Mouse (Mus musculus) adrenal gland (tissue): ENCODE measurements around the gene Ccser1.

Experiments used
- intact Hi-C: fragments of 180-260 bp; cut with DNase I; formaldehyde crosslinking; loops from one replicate; pipeline ENCODE4 v1.15.1; 2025

Ccser1 gene

DNA sequence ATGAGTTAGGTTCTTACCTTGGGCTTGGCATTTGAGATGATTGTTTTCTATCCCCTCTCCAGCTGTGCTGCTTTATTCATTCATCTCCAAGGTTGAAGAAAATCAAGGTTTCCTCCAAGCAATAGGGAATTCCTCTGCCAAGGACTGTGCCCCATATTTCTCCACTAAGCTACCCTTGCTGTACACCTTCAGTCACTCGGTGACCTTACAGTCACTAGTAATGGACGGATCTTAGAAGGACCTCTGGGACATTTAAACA is 251.5 kb downstream of the Ccser1 start:
- intact Hi-C loops: no loop called here

DNA sequence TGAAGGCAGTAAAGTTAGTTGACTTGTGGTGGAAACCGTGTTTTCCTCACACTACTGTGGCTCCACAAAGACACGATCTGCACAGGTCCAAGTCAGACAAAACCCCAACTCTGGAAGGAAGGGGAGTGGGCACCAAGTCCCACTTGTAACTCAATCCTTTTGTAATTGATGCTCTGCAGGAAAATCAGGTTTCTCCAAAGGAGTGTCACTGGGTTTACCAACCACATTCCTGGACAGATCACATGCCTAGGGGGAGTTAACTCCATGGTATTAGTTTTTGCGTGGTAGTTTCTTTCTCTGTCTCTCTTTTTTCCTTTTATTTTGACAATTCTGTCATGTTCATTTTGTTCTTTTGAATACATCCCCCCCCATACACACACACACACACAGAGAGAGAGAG is 252.0 kb downstream of the Ccser1 start:
- intact Hi-C loops: no loop called here

DNA sequence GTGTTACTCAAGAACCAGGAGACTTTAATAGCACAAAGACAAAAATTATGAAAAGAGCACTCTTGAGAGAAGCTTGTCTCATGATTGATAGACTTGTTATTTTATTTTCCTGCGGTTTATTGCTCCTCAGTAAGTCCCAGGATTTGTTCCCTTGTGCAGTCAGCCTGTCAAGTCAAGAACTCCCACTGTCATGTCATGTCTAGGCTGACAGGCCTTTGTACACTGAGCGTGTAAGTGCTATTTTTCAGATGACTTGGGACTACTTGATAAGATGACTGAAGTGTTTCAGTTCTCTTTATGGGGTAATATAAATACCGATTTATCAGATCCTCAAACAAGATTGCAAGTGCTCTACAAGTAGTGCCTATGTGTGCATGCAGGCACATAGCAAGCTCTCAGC is 252.6 kb downstream of the Ccser1 start:
- intact Hi-C loops: no loop called here

DNA sequence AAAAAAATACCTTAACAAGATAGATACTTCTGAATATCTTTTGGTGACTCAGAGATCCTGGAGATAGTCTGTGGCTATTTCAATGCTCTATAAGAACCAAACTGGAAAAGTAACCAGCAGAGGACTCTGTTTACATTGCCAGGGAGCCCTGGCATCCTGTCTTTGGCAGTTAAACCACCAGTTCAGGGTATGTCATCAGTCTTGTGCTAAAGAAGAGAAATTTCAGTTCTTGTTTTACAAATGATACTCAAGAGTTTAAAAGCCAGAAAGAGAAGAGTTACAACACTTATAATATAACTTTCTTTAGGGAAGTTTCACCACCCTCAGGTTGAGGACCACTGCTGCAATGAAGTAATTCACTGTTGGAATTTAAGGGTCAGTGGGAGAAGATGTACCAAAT is 258.0 kb downstream of the Ccser1 start:
- intact Hi-C loops: no loop called here

DNA sequence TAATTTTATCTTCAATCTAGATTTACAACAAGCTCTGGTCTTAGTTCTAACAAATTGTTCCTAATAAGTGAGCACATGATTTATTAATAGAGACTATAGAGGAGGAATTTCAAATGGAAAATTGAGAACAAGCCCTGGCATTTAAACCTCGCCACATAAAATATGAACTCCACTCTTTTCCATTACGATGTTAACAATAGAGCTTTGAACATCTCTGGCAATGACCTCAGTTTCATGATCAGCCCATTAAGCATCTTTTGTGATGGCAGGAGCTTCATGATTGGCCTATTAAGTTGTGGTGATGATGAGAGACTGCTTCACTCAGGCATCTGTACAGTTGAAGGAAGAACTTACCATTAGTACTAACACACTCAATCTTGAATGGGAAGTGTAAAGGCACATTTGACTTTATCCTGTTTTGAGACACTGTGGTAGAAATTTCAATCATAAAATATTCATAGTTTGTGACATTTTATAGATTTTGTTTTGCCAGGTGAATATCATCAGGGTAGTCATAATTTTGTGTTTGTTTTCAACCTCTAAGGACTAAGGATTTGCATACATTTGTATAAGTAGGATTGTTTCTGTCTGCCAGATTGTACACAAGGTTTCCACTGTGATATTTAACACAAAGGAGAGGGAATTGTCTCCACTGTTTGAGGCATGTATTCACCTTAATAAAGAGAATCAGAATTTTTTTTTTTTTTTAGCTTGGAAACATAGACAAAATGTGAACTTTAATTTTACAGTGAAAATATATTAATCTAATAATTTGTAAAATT is 291.4 kb downstream of the Ccser1 start:
- intact Hi-C loops: no loop called here

DNA sequence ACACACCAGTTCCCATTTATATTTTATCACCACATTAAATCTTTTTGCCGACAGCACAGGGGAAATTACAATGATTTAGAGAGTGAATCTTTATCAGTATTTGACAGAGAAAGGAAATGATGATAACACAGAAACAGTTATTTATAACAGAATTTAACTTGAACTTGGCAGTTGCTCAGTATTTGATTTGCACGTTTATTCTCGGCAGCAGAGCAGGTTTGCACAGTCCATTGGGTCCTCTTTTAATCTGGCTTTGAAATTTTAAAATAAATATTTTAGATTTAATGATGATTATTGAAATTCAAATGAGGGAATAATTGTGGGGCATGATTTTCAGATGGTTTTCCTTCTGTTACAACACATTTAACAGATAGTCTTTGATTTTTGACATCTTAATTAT is 305.2 kb downstream of the Ccser1 start:
- intact Hi-C loops: no loop called here

DNA sequence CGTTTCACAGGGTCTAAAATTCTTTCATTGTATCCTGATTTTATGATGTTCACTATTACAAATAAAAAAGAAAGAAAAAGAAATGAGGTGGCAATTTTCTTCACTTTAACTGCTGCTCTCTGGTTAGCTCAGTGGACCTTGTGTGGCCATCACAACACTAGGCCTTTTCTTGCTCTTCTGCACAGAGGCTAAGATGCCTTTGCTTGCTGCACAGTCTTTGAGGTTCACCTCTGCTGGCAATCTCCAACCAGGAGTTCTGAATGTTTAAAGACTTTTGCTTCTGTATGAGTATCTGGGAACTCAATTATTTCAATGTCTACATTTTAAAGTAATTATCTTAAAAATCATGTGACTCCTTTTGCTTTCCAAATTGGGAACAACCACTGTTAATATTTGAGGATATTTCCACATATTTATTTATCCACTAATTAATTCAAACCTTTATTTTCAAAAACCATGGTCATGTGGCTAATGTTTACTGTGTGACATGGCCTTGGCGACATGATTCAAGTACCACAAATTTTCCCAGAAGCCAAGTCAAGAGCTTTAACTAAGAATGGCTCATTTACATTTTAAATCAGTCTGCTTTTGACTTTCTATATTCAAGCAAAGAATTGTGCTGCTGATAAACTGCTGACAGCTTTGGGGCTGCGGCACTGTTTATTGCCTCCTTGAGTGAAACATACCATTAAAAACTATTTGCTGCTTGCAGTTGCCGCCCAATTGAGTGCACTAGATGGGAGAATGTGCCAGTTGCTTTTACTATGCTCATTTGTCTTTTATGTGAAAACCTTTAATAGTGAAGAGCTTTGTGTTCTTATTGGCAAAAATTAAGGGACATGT is 312.1 kb downstream of the Ccser1 start:
- intact Hi-C loops: no loop called here

DNA sequence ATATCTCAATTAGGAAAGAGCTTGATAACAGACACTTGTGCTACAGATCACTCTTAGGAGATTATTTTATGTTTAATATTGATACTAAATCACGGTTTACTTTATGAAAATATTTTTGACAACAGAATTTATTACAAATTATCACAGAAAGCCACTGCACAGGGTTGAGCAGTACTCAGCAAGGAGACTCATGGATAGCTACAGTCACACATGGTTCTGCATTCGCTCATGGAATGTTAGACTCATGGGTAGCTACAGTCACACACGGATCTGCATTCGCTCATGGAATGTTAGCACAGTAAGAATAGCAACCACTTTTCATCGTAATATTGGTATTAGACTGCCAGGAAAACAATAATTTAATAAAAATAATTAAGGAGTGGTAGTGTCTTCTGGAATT is 313.3 kb downstream of the Ccser1 start:
- intact Hi-C loops: no loop called here

DNA sequence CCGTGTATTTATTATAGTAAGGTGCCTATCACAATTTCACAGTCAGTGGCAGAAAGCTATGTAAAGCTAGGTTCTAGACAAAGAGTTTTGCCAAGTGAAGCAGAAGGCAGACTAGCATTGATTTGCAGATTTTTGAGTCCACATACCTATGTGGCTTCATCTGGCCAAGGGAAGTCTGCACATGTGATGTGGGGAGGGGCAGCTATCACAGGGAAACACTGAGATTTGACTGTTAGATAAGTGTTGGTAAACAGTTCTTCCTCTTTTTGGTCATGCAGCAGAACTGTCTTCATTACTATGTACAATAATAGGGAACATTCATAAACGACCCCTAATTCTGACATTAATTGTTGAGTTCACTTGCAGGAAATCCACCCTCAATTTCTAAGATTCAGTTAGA is 335.2 kb downstream of the Ccser1 start:
- intact Hi-C loops: no loop called here

DNA sequence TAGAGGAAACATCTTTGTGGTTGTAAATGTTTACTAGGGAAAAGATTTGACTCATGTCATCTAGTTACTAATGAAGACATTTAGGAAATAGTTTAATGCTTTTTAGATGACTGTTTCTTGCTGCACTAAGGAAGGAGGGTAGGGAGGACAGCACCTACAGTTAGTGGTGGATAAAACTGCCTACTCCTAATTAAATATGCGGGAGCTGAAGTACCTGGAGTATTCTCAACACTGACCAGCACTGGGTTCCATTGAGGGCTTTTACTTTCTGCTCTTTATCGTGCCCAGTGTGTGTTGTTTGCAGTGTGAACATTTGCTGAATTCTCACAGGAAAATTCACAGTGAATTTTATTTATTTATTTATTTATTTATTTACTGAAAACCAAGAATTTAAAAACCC is 341.5 kb downstream of the Ccser1 start:
- intact Hi-C loops: no loop called here

DNA sequence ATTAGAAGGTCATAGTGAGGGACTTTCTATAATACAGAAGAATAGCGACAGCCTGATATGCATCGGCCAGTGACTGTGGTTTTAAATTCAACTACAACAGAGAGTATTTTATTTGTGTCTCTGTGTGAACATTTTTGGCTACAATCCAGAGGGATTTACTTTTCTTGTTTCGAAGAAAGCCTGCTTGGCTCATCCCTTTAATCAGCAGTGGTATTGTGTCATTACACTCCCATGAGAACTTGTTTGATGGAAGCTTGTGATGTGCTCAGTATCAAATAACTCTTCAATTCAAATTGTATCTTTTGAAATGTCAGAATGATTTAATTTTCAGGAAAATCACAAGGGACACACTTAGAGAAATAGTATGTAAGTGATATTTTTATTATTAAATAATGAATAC is 342.0 kb downstream of the Ccser1 start:
- intact Hi-C loops: no loop called here

DNA sequence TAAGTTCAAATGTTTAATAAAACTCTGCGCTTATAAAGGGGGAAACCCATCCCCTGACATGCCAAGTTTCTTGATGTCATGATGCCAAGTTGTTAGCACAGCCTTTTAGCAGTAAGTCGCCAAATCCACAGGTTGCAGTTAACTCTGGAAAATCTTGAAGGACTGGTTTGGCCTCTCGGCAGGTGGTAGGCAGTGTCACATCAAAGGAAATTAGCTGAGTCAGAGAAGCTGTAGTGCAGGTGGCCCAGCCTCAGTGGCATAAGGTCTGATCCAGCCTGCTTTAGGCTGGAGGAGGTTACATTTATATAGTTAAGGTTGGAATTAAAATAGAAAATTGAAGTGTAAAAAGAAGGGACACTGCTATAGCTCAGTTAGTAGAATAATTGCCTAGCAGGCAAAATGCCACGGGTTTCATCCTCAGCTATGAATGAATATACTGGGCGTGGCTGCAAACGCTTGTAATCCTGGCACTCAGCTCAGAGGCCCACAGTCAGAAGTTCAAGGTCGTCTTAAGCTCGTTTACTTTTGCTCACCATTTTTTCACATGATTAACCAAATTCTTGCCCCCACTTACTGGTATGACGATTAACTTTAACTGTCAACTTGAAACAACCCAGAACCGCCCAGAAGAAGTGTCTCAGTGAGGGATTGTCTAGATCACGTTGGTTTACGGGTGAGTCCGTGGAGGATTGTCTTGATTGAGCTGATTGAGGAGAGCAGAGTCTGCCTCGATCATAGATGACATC is 343.8 kb downstream of the Ccser1 start:
- intact Hi-C loops: no loop called here

DNA sequence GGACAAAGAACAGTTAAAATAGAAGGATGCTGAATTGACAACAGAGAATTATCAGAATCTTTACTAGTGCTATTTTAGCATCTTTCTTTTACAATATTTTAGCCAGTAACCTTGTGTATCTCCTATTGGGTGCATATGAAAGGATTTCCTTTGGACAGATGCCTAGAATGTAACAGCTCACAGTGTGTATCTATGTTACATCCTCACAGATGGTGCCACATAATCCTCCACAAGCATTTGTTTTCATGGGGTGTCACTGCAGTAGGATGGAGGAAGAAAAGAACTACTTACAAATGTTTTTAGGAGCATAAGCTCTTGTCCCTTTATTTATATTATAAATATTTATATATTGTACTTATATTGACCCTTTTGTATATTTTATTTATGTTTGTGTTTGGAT is 360.6 kb downstream of the Ccser1 start:
- intact Hi-C loops: no loop called here

DNA sequence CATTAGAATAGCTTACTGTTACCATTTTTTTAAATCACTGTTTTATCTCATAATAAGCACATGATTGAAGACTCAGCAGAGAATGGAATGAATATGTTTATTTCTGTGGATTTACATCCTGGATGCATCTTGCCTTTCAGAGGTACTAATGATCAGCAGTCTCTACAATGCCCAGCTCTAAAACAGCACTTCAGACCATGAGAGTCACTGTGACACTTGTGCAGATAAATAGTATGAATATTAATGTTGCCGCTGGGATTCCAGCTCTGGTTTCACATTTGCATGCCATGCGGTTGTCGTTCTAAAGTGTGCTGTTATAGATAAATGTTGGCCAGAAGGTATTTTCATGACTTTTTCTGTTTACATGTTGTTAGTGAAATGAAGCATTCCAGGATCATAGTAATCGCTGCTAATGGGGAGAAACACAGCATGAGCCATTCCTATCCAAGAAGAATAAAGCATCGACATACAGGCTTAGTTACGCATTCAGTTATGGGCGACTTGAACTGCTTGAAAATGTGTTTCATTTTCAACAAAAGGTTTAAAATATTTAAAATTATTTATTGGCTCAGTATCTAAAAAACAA is 363.4 kb downstream of the Ccser1 start:
- intact Hi-C loops: no loop called here

DNA sequence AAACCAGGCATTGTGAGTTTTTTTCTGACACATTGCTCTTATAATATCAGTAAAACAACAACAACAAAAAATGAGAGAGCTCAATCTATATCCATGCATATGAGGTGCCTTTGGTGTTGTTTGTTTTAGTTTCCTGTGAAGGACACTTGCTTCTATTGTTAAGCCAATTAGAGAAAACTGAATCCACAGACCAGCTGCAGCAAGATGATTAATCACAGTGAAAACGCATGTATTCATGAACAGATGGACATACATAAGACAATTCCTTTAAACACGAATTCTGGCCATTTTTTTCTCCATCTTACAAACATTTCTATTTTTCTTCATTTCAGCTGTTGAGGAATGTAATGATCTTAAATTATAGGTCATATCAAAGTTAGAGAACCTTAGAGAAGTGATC is 387.4 kb downstream of the Ccser1 start:
- intact Hi-C loops: no loop called here

DNA sequence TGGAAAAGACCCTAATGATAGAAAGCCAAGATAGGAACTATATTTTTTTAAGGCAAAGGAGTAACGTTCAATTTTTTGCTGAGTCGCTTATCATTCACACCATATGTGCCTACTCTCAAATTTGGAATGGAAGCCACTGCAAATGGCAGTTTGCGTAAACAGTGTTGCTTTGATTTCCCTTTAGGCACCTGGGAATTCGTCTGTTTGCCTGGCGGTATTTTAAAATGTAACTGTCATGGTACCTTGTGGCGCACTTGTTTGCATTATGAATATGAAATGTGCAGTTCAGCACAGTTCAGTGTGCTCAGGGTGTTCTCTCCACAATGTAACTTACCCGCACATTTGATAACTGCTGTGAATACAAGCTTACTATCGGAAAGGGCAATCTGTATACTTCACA is 387.8 kb downstream of the Ccser1 start:
- intact Hi-C loops: no loop called here

DNA sequence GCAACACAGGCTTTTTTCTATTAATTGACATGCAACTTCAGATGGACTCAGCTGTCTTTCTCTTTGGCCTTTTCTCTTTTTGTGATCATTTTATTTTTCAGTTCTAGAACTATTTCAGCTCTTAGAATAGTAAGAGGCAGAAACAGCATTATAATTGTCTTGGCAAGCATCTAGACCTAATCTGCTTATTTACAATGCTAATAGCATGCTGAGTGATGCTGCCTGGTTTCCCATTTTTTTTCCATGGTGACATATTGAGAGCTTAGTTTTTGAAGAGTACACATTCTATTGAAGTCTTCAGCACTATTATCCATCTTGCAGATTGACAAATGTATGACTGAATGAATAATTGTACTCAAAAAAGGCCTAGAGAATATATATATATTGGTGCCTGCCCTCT is 401.6 kb downstream of the Ccser1 start:
- intact Hi-C loops: no loop called here

DNA sequence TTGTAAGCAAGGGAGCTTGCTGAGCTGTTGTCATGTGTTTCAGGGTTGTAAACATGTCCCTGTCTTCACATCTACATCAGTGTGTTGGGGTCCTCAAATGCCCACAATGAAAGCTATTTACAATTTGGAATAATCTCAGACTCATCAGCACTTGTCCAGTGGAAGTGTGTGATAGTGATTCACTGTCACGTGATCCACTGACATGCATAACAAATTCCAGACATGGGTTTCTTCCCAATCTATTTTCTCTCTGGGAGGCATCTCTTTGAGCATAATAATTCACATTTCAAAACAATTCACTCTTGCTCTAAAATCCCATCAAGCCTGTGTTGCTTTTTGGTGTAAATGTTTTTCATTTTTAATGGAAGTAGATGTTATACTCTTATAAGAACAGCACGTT is 408.9 kb downstream of the Ccser1 start:
- intact Hi-C loops: no loop called here

DNA sequence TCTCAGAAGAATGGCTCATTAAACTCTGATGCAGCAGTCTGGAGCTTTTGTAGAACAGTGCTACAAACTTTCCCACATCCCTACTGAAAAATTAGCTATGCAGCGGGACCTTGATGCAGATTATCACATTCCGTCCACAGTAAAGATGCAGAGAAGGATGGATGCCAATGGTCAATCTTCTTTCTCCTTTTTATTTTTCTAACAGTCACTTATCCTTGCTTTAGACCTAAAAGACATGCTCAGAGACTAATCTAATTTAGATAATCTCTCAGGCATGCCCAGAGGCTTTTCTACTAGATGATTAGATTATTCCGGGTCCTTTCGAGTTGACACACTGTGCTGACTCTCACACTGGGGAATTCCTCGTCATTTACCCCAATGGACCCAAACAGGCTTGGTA is 421.8 kb downstream of the Ccser1 start:
- intact Hi-C loops: no loop called here

DNA sequence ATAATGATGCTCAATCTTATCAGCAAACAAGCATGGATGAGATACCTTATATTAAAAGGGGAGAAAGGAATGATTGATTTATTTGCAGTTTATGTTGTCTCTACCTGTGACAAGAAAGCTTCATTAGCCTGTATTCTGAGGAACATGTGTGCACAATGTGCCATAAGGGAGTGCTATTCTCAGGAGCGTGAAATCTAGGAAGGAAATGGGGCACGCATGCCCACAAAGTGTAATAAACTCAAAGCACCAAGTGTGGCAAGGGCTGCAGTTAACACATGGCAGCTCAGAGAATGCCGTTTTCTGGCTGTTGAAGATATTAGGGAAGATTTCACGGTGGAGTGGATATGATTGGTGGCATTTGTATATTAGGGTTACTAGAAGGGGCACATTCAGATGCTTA is 434.8 kb downstream of the Ccser1 start:
- intact Hi-C loops: no loop called here

DNA sequence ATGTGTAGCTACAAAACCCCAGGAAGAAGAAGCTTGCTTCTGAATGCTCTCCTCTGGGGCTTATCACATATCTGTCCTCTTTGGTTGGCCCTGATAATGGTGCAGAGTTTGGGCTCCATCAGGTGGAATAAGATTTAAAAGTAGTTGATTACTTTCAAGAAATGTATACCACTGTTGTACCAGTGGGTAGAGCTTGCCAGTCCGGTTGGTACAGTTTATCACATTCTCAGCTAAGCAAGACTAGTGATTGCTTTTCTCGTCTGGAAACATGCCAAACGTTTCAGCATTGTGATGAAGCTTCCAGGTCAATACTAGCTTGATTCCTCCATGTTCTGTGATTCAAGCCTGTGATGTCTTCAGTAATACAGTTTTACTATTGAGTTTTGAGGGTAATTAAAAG is 441.6 kb downstream of the Ccser1 start:
- intact Hi-C loops: no loop called here

DNA sequence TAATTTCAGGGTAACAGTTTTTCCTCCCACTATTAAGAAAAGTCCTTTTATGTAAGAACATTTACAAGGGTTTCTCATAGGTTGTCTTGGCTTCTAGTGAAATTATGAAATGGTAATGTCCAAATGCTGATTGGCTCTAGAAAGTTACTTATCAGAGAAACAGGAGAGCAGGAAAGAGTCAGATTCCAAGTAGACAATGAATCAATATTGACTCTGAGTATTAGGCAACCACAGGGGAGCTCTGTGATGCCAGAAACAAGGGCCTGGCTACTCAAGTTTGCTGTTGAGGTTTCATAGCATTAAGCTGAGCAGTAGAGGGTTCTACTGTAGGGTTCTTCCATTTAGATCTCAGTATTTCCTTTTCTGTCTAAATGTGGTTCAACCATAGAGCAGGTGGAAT is 481.3 kb downstream of the Ccser1 start:
- intact Hi-C loops: no loop called here
